Mouse (Mus musculus): ENCODE data around the gene Prr29. TPM values are rescaled to one million over a fixed set of nuclear protein-coding genes. Genes with fewer than 3 reads are reported as not detected.

Prr29 gene
- polyA plus RNA-seq (2015; fragmentation: Nextera tagmentation; extraction: Ambion mirVana), result 0.25 TPM in 1 of 2 replicates, not detected in the other

GRCm38 (mm10) chr11:106365366-106365765 is at the start of gene Prr29:
Prr29 (plus strand) TSS chr11:106365472.
- H3K9ac ChIP-seq, result no peak within 1 kb of the TSS
- 0 out of 2 replicates have a peak, but pooled peaks have one; percentile 24 for ATAC-seq (ENCODE audit: low FRiP score, low read depth)
- H3K4me2 ChIP-seq (replicated peaks), result no peak within 1 kb of the TSS

GRCm38 (mm10) chr11:106316416-106316815 is 48.9 kb upstream of the Prr29 start:
- Histone ChIP-seq H3K4me2 (replicated peaks) (no peak overlapping the region), H3K36me3 (no peaks in the 10 kb centered on the region), H3K27ac (peak overlapping the region; percentile 44; the same call in 1 of the 2 replicates), H3K27me3 (no peaks in the 10 kb centered on the region), H3K4me1 (peaks cover 59% of the 10 kb centered on the region), H3K4me3 (no peak overlapping the region), H3K9me3 (no peaks in the 10 kb centered on the region), H3K9ac (no peak overlapping the region)
- ATAC-seq (ENCODE audit: low FRiP score, low read depth), result no peak
- 7% methylated on average over 1 of the region's 1 CpGs for WGBS

More at GRCm38 (mm10) chr11:106365366-106365765, at the start of gene Prr29:
- H3K9me3 ChIP-seq, result 0 out of 2 replicates have a peak, but pooled peaks cover 3% of the 10 kb centered on the region
- WGBS, result 34% methylated on average over 10 of the region's 10 CpGs
- no peaks in the 10 kb centered on the region for H3K36me3 ChIP-seq
- H3K27me3 ChIP-seq, result no peaks in the 10 kb centered on the region; the same call in 1 of the 2 replicates
- H3K4me3 ChIP-seq, result no peak within 1 kb of the TSS
- peaks cover 8% of the 10 kb centered on the region; the same call in 1 of the 2 replicates for H3K4me1 ChIP-seq
- no peak within 1 kb of the TSS for H3K27ac ChIP-seq

DNA sequence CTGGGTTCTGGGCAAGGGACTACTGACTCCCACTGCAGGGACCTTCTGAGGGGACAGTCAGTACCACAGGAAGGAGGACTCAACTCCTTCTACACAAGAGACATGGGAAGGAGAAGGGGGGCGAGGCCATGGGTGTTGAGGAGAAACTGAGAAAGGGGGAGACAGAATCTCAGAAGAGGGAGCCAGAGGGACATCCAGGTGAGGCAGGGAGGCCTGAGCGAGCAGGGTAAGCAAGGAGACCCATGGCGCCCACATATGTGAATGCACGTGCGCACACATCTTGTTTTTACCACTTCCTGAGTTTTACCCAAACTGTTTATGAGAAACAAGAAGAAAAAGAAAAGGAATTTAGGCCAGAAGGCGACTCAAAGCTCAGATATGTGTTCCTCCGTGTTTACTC is 47.5 kb upstream of the Prr29 start:
- H3K4me3 ChIP-seq, result no peak overlapping the region
- no peak for ATAC-seq (ENCODE audit: low FRiP score, low read depth)
- H3K9me3 ChIP-seq, result no peaks in the 10 kb centered on the region
- no peaks in the 10 kb centered on the region for H3K36me3 ChIP-seq
- WGBS, result 51% methylated on average over 7 of the region's 7 CpGs
- no peak overlapping the region; the same call in 1 of the 2 replicates for H3K4me2 ChIP-seq (replicated peaks)
- H3K4me1 ChIP-seq, result peaks cover 59% of the 10 kb centered on the region
- no peak overlapping the region for H3K9ac ChIP-seq
- H3K27me3 ChIP-seq, result no peaks in the 10 kb centered on the region
- peak overlapping the region; percentile 58; the same call in 1 of the 2 replicates for H3K27ac ChIP-seq

DNA sequence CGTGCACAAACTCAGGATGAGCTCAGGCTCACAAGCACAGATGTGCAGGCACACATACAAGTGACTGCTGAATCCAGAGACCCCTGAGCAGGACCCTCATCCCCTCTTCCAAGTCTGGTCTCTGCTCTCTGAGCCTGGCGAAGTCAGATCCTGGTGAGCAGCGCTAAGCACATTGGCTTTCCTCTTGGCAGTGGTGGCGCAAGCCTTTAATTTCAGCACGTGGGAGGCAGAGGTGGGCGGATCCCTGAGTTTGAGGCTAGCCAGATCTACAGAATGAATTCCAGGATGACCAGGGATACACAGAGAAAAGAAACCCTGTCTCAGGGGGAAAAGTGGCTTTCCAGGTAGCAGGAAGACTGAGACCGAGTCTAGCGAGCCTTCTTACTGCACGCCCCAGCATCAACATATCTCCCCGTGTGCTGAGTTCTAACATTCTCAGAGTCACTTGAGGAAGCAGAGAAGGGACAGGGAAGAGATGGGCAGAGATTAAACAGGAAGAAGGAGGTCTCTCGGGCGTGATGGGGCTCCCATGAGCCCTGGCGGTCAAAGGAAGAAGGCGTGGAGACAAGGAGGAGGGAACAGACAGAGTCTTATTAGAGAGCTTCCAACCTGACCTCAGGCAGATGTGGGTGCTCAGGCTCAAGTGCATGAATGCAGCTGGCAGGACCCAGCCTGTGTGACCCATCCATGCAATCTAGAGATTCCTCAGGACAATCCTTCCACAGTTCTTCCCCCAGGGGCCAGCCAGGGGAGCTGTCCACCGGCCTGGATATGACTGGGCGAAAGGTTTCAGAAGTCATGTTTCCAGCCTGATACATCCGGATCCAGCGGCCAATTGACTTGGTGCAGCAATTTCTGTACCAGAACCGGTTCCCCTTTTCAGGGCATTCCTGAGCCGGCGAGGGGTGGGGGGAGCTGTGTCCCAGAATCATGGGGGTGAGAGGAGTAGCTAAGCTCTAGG is 46.6 kb upstream of the Prr29 start:
- Histone ChIP-seq H3K4me1 (peaks cover 51% of the 10 kb centered on the region), H3K36me3 (no peaks in the 10 kb centered on the region), H3K4me2 (replicated peaks) (no peak overlapping the region), H3K27ac (no peak overlapping the region; the same call in 1 of the 2 replicates), H3K4me3 (no peak overlapping the region), H3K27me3 (no peaks in the 10 kb centered on the region), H3K9me3 (no peaks in the 10 kb centered on the region), H3K9ac (no peak overlapping the region; the same call in 1 of the 2 replicates)
- no peak for ATAC-seq (ENCODE audit: low FRiP score, low read depth)
- 69% methylated on average over 21 of the region's 21 CpGs for WGBS

DNA sequence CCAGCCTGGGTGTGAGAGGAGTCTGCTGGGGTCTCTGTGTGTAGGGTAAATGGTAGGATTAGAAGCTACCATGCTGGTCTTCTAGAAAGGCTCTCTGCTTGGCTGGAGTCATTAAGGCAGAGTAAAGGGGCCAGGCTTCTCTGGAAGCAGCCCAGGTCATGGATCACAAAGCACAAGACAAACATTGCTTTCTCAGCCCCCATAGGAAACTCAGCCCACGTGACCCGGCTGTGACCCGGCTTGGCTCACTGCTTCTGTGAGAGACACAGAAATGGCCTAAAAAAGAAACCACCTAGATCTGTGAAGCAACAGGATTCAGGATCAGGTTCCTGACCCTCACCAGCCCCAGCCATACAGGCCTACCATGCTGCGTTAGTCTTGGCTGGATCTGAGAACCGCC is 40.4 kb upstream of the Prr29 start:
- H3K27me3 ChIP-seq, result no peaks in the 10 kb centered on the region
- 74% methylated on average over 5 of the region's 5 CpGs for WGBS
- no peak overlapping the region for H3K4me3 ChIP-seq
- no peak for ATAC-seq (ENCODE audit: low FRiP score, low read depth)
- H3K9ac ChIP-seq, result no peak overlapping the region
- no peaks in the 10 kb centered on the region for H3K9me3 ChIP-seq
- peaks cover 18% of the 10 kb centered on the region for H3K4me1 ChIP-seq
- no peak overlapping the region for H3K4me2 ChIP-seq (replicated peaks)
- H3K36me3 ChIP-seq, result no peaks in the 10 kb centered on the region
- no peak overlapping the region for H3K27ac ChIP-seq

GRCm38 (mm10) chr11:106325566-106326206 is 39.6 kb upstream of the Prr29 start:
- no peak overlapping the region for H3K4me3 ChIP-seq
- 0 out of 2 replicates have a peak overlapping the region, but pooled peaks have one; percentile 19 for H3K9ac ChIP-seq
- 54% methylated on average over 8 of the region's 8 CpGs for WGBS
- no peak for ATAC-seq (ENCODE audit: low FRiP score, low read depth)
- no peaks in the 10 kb centered on the region for H3K27me3 ChIP-seq
- H3K27ac ChIP-seq, result no peak overlapping the region
- no peak overlapping the region for H3K4me2 ChIP-seq (replicated peaks)
- no peaks in the 10 kb centered on the region for H3K36me3 ChIP-seq
- H3K4me1 ChIP-seq, result peaks cover 18% of the 10 kb centered on the region
- H3K9me3 ChIP-seq, result no peaks in the 10 kb centered on the region

GRCm38 (mm10) chr11:106326475-106326874 is 38.8 kb upstream of the Prr29 start:
- Histone ChIP-seq H3K4me2 (replicated peaks) (no peak overlapping the region), H3K9me3 (no peaks in the 10 kb centered on the region), H3K36me3 (no peaks in the 10 kb centered on the region), H3K4me1 (peaks cover 18% of the 10 kb centered on the region), H3K9ac (no peak overlapping the region), H3K4me3 (no peak overlapping the region), H3K27ac (no peak overlapping the region), H3K27me3 (no peaks in the 10 kb centered on the region)
- no peak for ATAC-seq (ENCODE audit: low FRiP score, low read depth)
- 85% methylated on average over 8 of the region's 8 CpGs for WGBS

GRCm38 (mm10) chr11:106328521-106328920 is 36.8 kb upstream of the Prr29 start:
- Histone ChIP-seq H3K4me2 (replicated peaks) (no peak overlapping the region), H3K27ac (no peak overlapping the region), H3K9ac (no peak overlapping the region), H3K4me3 (no peak overlapping the region), H3K9me3 (no peaks in the 10 kb centered on the region), H3K27me3 (no peaks in the 10 kb centered on the region), H3K36me3 (no peaks in the 10 kb centered on the region), H3K4me1 (peaks cover 18% of the 10 kb centered on the region)
- 43% methylated on average over 5 of the region's 5 CpGs for WGBS
- no peak for ATAC-seq (ENCODE audit: low FRiP score, low read depth)

GRCm38 (mm10) chr11:106329128-106329527 is 36.1 kb upstream of the Prr29 start:
- peaks cover 18% of the 10 kb centered on the region for H3K4me1 ChIP-seq
- no peak overlapping the region for H3K4me2 ChIP-seq (replicated peaks)
- no peak overlapping the region for H3K27ac ChIP-seq
- no peak for ATAC-seq (ENCODE audit: low FRiP score, low read depth)
- no peaks in the 10 kb centered on the region for H3K36me3 ChIP-seq
- H3K4me3 ChIP-seq, result no peak overlapping the region
- no peaks in the 10 kb centered on the region for H3K9me3 ChIP-seq
- H3K27me3 ChIP-seq, result no peaks in the 10 kb centered on the region
- 58% methylated on average over 6 of the region's 6 CpGs for WGBS
- H3K9ac ChIP-seq, result no peak overlapping the region

GRCm38 (mm10) chr11:106329682-106330081 is 35.6 kb upstream of the Prr29 start:
- Histone ChIP-seq H3K27me3 (no peaks in the 10 kb centered on the region), H3K27ac (no peak overlapping the region), H3K9ac (no peak overlapping the region), H3K36me3 (no peaks in the 10 kb centered on the region), H3K4me1 (peaks cover 18% of the 10 kb centered on the region), H3K4me3 (no peak overlapping the region), H3K4me2 (replicated peaks) (no peak overlapping the region), H3K9me3 (no peaks in the 10 kb centered on the region)
- 64% methylated on average over 7 of the region's 7 CpGs for WGBS
- ATAC-seq (ENCODE audit: low FRiP score, low read depth), result no peak

DNA sequence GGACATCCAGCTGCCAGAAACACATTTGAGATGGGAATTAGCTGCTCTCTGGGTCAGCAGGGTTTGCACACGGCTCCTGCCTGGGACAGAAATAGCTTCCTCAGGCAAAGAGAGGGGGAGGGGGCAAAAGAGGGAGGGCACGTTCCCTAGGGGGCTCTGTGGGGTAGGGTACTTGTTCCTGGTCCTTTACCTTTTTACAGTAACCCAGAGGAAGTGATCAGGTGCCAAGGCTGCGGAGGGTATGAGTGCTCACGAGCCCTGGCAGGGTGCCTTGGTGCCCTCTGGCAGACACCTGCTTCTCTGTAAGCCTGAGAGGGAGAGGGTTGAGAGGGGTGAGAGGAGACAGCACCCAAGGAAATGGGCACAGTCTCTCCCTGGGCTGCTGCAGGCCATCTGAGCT is 32.8 kb upstream of the Prr29 start:
- Histone ChIP-seq H3K4me2 (replicated peaks) (no peak overlapping the region), H3K9me3 (no peaks in the 10 kb centered on the region), H3K27ac (no peak overlapping the region), H3K27me3 (no peaks in the 10 kb centered on the region), H3K36me3 (no peaks in the 10 kb centered on the region), H3K4me3 (no peak overlapping the region), H3K9ac (no peak overlapping the region), H3K4me1 (peaks cover 15% of the 10 kb centered on the region)
- WGBS, result 47% methylated on average over 4 of the region's 4 CpGs
- no peak for ATAC-seq (ENCODE audit: low FRiP score, low read depth)

DNA sequence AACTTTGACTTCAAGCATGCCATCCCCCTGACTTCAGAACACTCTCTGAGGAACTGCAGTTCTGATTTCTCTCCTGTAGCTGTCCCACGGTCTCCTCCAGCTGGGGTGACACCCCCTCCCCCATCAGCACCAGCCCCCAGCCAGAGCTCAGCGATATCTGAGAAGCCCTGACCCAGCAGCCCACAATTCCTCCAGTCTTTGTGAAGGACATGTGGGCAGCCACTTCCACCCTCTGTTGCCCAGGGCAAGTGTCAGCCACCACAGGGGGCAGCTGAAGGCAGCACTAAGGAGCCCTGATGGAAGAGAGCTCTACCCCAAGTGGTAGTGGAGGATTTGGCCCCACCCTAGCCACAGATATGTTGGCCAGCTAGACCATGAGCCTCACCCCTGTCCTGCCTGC is 31.2 kb upstream of the Prr29 start:
- no peak for ATAC-seq (ENCODE audit: low FRiP score, low read depth)
- Histone ChIP-seq H3K4me1 (no peaks in the 10 kb centered on the region), H3K9ac (no peak overlapping the region), H3K27ac (no peak overlapping the region), H3K9me3 (no peaks in the 10 kb centered on the region), H3K4me2 (replicated peaks) (no peak overlapping the region), H3K27me3 (no peaks in the 10 kb centered on the region), H3K36me3 (no peaks in the 10 kb centered on the region), H3K4me3 (no peak overlapping the region)
- WGBS, result 5% methylated on average over 2 of the region's 2 CpGs

Data from limb, embryonic 13.5 days (tissue).